Mouse (Mus musculus): Measurements from ENCODE around the gene Alkal2. TPM values are rescaled to one million over a fixed set of nuclear protein-coding genes. Genes with fewer than 3 reads are reported as not detected.

Gene Alkal2
- polyA plus RNA-seq, 1 experiment from 2014 or later, result 1.3 TPM

Other genes with a start within 250 kb of the Alkal2 start
- 149 and 150 TPM in 2 replicates for gene Acp1, start 27.3 kb downstream of the Alkal2 start, polyA plus RNA-seq (2015; fragmentation: Nextera tagmentation; extraction: Ambion mirVana)
- 29.7 and 33.1 TPM in 2 replicates for gene Sh3yl1, start 27.3 kb downstream of the Alkal2 start, polyA plus RNA-seq (2015; fragmentation: Nextera tagmentation; extraction: Ambion mirVana)
- gene Fam110c, start 189.5 kb downstream of the Alkal2 start, polyA plus RNA-seq (2015; fragmentation: Nextera tagmentation; extraction: Ambion mirVana), result 11.4 and 12.9 TPM in 2 replicates

All from stomach, embryonic 16.5 days (tissue).